Mouse (Mus musculus) bone marrow, adult 2 months (tissue): ENCODE results near the gene Plxnd1.

Source experiments
- CTCF ChIP-seq: fragments of 200-500 bp; IDR thresholded peaks from 2 replicates; pipeline ENCODE4 v1.5.1; 2011; ENCODE audit warnings: low read length, control low read depth; ENCODE audit not compliant: control insufficient read depth, insufficient read depth
- POLR2A ChIP-seq: fragments of 200-500 bp; IDR thresholded peaks from 2 replicates; pipeline ENCODE4 v1.6.1; 2011; ENCODE audit warnings: low read depth, mild to moderate bottlenecking, control low read depth, low read length, borderline replicate concordance; ENCODE audit not compliant: control insufficient read depth

DNA sequence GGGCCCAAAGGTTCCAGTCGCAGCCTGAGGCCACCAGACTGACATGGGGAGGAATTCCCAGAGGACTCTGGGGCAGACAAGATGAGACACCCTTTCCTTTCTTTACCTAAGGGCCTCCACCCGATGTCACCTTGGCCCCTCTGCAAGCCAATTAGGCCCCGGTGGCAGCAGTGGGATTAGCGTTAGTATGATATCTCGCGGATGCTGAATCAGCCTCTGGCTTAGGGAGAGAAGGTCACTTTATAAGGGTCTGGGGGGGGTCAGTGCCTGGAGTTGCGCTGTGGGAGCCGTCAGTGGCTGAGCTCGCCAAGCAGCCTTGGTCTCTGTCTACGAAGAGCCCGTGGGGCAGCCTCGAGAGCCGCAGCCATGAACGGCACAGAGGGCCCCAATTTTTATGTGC lies 63.2 kb downstream of the Plxnd1 start, which contains the start of gene Rho:
- TF ChIP-seq CTCF = no peak
- no peak for TF ChIP-seq POLR2A
